Mouse (Mus musculus) liver, embryonic 14.5 days (tissue): ENCODE data around the gene Dock4.

Source experiments
- CTCF ChIP-seq: IDR thresholded peaks from 2 replicates; pipeline ENCODE4 v1.5.1; 2016; ENCODE audit warnings: antibody characterized with exemption, low read depth, control low read depth
- EP300 ChIP-seq: IDR thresholded peaks from 2 replicates; pipeline ENCODE4 v1.6.1; 2016; ENCODE audit warnings: antibody characterized with exemption, low read depth

DNA sequence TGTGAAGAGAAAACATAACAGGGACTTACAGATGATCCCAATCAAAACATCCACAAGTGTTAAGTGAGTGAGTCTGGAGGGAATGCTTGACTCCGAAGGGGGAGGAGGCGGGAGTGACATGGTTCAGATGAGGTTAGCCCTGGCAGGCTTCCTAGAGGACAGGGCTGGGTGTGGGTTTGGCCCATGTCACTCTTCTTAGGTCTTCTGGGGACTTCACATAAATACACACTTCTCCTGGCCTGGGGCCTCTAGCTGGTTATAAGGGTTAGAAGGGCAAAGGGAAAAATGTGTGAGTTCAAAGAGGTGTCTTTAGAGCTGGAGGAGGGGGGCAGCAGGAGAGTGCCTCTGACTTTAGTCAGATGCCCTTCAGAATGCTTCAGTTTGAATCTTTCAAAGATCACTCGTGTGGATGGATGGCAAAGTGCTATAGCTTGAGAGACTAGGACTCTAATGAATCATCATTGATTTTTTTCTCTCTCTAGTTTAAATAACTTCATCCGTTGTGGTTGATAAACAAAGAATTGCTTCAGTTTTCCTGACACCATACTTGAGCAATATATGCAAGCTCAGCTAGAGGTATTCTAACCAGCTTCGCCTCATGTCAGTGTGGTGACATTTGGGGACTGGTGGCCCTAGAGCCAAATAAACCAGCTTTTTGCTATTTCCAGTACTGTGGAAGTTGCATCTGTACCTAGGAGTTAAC, 54.0 kb downstream of the Dock4 start:
- TF ChIP-seq CTCF = no peak
- TF ChIP-seq EP300 = no peak
